9 mouse cellular contexts compared by ENCODE assay signal in the genomic region with DNA sequence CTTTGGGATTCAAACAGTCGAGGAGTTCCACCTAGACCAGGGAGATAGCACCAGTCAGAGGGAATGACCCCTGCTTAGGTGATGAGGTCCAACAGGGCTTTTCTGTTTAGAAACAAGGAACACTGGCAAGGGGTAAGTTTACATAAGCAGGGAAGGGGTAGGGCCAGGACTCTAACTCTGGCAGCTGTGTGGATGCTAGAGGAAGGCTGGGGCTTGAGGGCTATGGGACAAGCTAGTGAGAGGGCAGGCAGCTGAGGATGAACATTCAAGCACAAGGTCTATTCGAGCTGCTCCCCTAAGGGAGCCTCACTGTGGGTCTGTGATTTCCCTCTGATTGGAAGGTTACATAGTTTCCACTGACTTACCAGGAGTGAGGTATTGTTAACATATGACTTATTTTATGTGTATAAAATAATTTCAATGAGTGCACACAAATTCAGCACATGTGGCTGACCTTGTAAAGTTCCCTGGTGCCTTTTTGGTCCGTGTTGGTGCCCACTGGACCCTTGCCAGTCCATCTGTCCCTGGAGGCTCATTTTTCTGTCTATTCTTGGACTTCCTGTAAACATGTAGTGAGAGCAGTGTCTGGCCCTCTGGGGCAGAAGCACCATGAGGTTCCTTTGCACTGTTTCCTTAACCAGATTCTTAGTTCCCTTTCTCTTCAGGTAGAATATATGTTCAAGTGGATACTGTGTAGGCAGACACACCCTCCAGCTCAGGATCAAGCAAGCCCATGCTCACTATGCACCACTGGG. TPM values are rescaled to one million over a fixed set of nuclear protein-coding genes. Genes with fewer than 3 reads are reported as not detected.
DNase-seq lines count a peak whose midpoint lies in the region; ATAC-seq and TF ChIP-seq lines count a peak whose summit lies in the region.
"Had no signal": no experiment of that assay in that cellular context is flagged by ENCODE, and none has a peak within 500 bp of the region (broad histone marks: within the 10 kb centered on the region; RNA-seq: fewer than 3 reads in every experiment).

No protein-coding gene starts in this region.

- H3K4me2 ChIP-seq in heart, postnatal 0 days (ENCODE audit: low read depth, low read length): no peak overlapping the region
- no peak overlapping the region for H3K4me2 ChIP-seq in forebrain, embryonic 14.5 days (ENCODE audit: low read length)

- no peaks in the 10 kb centered on the region for H3K9me3 ChIP-seq in heart, postnatal 0 days (replicated peaks; ENCODE audit: control insufficient read depth, low read length)
- H3K9me3 ChIP-seq in forebrain, embryonic 14.5 days (replicated peaks; ENCODE audit: control insufficient read depth, low read length): no peaks in the 10 kb centered on the region

- peak overlapping the region; percentile 40 for H3K27ac ChIP-seq in heart, postnatal 0 days (ENCODE audit: low read depth)
- H3K27ac ChIP-seq in macrophage: peak overlapping the region; percentile 83
- no peak overlapping the region for H3K27ac ChIP-seq in forebrain, embryonic 14.5 days (ENCODE audit: low read depth, low read length)

- no peak overlapping the region for H3K9ac ChIP-seq in heart, postnatal 0 days (replicated peaks; ENCODE audit: low read depth, low read length)
- H3K9ac ChIP-seq in forebrain, embryonic 14.5 days (ENCODE audit: low read length): no peak overlapping the region

- H3K36me3 ChIP-seq in heart, postnatal 0 days (replicated peaks; ENCODE audit: control insufficient read depth, insufficient read depth, low read length): peaks cover 8% of the 10 kb centered on the region
- peaks cover 5% of the 10 kb centered on the region; the same call in 1 of the 2 replicates for H3K36me3 ChIP-seq in macrophage (ENCODE audit: inconsistent target)
- peaks cover 7% of the 10 kb centered on the region for H3K36me3 ChIP-seq in forebrain, embryonic 14.5 days (ENCODE audit: control insufficient read depth, insufficient read depth, low read length)

- peaks cover 29% of the 10 kb centered on the region for H3K79me2 ChIP-seq in macrophage (ENCODE audit: inconsistent target)

- H3K4me1 ChIP-seq in heart, postnatal 0 days (ENCODE audit: control insufficient read depth, insufficient read depth): peaks cover 57% of the 10 kb centered on the region
- H3K4me1 ChIP-seq in forebrain, embryonic 14.5 days (ENCODE audit: control insufficient read depth, insufficient read depth, low read length): peaks cover 20% of the 10 kb centered on the region

- TF ChIP-seq CTCF in heart, postnatal 0 days (IDR thresholded peaks at IDR 0.05; ENCODE audit: low read depth): no peak

- DNase-seq in left cerebral cortex, postnatal 14 days (ENCODE audit: low spot score in 2 of 2): peak; percentile 43 to 55
- no peak for DNase-seq in left cerebral cortex, postnatal 36 days (ENCODE audit: low spot score in 2 of 2)
- peak; percentile 50 for DNase-seq in adrenal gland, postnatal 25 days
- DNase-seq in heart, postnatal 0 days (ENCODE audit: low spot score): no peak
- DNase-seq in forebrain, embryonic 14.5 days (ENCODE audit: low spot score): no peak
- no peak for DNase-seq in right cerebral cortex, adult 18-20 months
- no peak for DNase-seq in thymus, adult 18-20 months

- intact Hi-C loops in left cerebral cortex, postnatal 14 days (cut with DNase I): no loop called here
- intact Hi-C loops in left cerebral cortex, postnatal 36 days (cut with DNase I): no loop called here

- 25% methylated on average over 3 of the region's 3 CpGs for WGBS in heart, postnatal 0 days
- 29% methylated on average over 3 of the region's 3 CpGs for WGBS in macrophage (ENCODE audit: missing documents)
- WGBS in forebrain, embryonic 14.5 days: 61% methylated on average over 3 of the region's 3 CpGs

- H3K27me3 ChIP-seq in heart, postnatal 0 days (ENCODE audit: control insufficient read depth, insufficient read depth, low read length): no peaks in the 10 kb centered on the region
- no peaks in the 10 kb centered on the region for H3K27me3 ChIP-seq in forebrain, embryonic 14.5 days (replicated peaks; ENCODE audit: control insufficient read depth, insufficient read depth, low read length)

- H3K4me3 ChIP-seq in heart, postnatal 0 days (ENCODE audit: low read depth, low read length): no peak overlapping the region
- H3K4me3 ChIP-seq in macrophage (ENCODE audit: inconsistent target): no peak overlapping the region
- no peak overlapping the region for H3K4me3 ChIP-seq in forebrain, embryonic 14.5 days (ENCODE audit: low read depth, low read length)
- H3K4me3 ChIP-seq: erythroblast, embryonic 14.5 days had no signal

- no peak for TF ChIP-seq EP300 in heart, postnatal 0 days (IDR thresholded peaks at IDR 0.05; ENCODE audit: low read depth)

- ATAC-seq in heart, postnatal 0 days (ENCODE audit: insufficient read depth, low read depth): no peak
- ATAC-seq in forebrain, embryonic 14.5 days: no peak

RNA-seq across cellular contexts. Expression of gene Cst3, which starts 1.7 kb away (rescaled TPM):
- 1,000 to 10,000 TPM; 1,971 to 2,132 TPM for total RNA-seq in left cerebral cortex, postnatal 14 days (2021)
- 1,000 to 10,000 TPM; 1,774 to 2,100 TPM for total RNA-seq in left cerebral cortex, postnatal 36 days (2021)
- total RNA-seq in adrenal gland, postnatal 25 days (2021): 728 and 742 TPM in 2 replicates
- 499 and 550 TPM in 2 replicates for total RNA-seq in heart, postnatal 0 days (2014; rRNA removed; ENCODE audit: low replicate concordance)
- polyA plus RNA-seq in heart, postnatal 0 days (2015; fragmentation: Nextera tagmentation; extraction: Ambion mirVana): 883 and 898 TPM in 2 replicates
- total RNA-seq in macrophage (2018; cell fraction: chromatin; rRNA removed): 100 to 1,000 TPM in 1 of 26 experiments, 10 to 100 TPM in 24, 1 to 10 TPM in 1; 7.2 to 114 (median 16.0) TPM
- 1,000 to 10,000 TPM in 10 of 26 experiments, 100 to 1,000 TPM in 16; 631 to 1,264 (median 852) TPM for total RNA-seq in macrophage (2018; cell fraction: cytosol; rRNA removed)
- total RNA-seq in macrophage (2018; cell fraction: nucleus; rRNA removed): 100 to 1,000 TPM in 25 of 26 experiments, 10 to 100 TPM in 1; 82.5 to 379 (median 261) TPM
- 941 to 1,840 TPM (median 1,489 TPM) in 3 replicates for polyA plus RNA-seq in macrophage (2018)
- 547 and 623 TPM in 2 replicates for polyA plus RNA-seq in forebrain, embryonic 14.5 days (2014; fragmentation: Nextera tagmentation; extraction: Ambion mirVana)

RNA-seq across cellular contexts. Expression of gene 9230104L09Rik, which starts 12.4 kb away (rescaled TPM):
- not detected for total RNA-seq in left cerebral cortex, postnatal 14 days (2021)
- total RNA-seq in left cerebral cortex, postnatal 36 days (2021): not detected
- total RNA-seq in adrenal gland, postnatal 25 days (2021): 1.2 TPM in 1 of 2 replicates, not detected in the other
- total RNA-seq in heart, postnatal 0 days (2014; rRNA removed; ENCODE audit: low replicate concordance): not detected in 2 replicates
- polyA plus RNA-seq in heart, postnatal 0 days (2015; fragmentation: Nextera tagmentation; extraction: Ambion mirVana): 0.98 and 1.5 TPM in 2 replicates
- total RNA-seq in macrophage (2018; cell fraction: chromatin; rRNA removed): not detected
- not detected for total RNA-seq in macrophage (2018; cell fraction: cytosol; rRNA removed)
- total RNA-seq in macrophage (2018; cell fraction: nucleus; rRNA removed): not detected
- not detected in 3 replicates for polyA plus RNA-seq in macrophage (2018)
- polyA plus RNA-seq in forebrain, embryonic 14.5 days (2014; fragmentation: Nextera tagmentation; extraction: Ambion mirVana): not detected in 2 replicates
- polyA plus RNA-seq: erythroblast, embryonic 14.5 days had no signal

RNA-seq across cellular contexts. Expression of gene Cst9, which starts 42.2 kb away (rescaled TPM):
- not detected for total RNA-seq in left cerebral cortex, postnatal 14 days (2021)
- total RNA-seq in left cerebral cortex, postnatal 36 days (2021): not detected
- total RNA-seq in adrenal gland, postnatal 25 days (2021): not detected in 2 replicates
- total RNA-seq in heart, postnatal 0 days (2014; rRNA removed; ENCODE audit: low replicate concordance): 6.6 TPM in 1 of 2 replicates, not detected in the other
- polyA plus RNA-seq in heart, postnatal 0 days (2015; fragmentation: Nextera tagmentation; extraction: Ambion mirVana): 14.8 and 16.8 TPM in 2 replicates
- total RNA-seq in macrophage (2018; cell fraction: chromatin; rRNA removed): not detected
- not detected for total RNA-seq in macrophage (2018; cell fraction: cytosol; rRNA removed)
- not detected for total RNA-seq in macrophage (2018; cell fraction: nucleus; rRNA removed)
- not detected in 3 replicates for polyA plus RNA-seq in macrophage (2018)
- polyA plus RNA-seq in forebrain, embryonic 14.5 days (2014; fragmentation: Nextera tagmentation; extraction: Ambion mirVana): not detected in 2 replicates
- polyA plus RNA-seq: erythroblast, embryonic 14.5 days had no signal

RNA-seq across cellular contexts. Expression of gene Cst13, which starts 57.3 kb away (rescaled TPM):
- total RNA-seq in left cerebral cortex, postnatal 14 days (2021): not detected
- total RNA-seq in left cerebral cortex, postnatal 36 days (2021): not detected
- total RNA-seq in adrenal gland, postnatal 25 days (2021): 0.58 TPM in 1 of 2 replicates, not detected in the other
- total RNA-seq in heart, postnatal 0 days (2014; rRNA removed; ENCODE audit: low replicate concordance): not detected in 2 replicates
- polyA plus RNA-seq in heart, postnatal 0 days (2015; fragmentation: Nextera tagmentation; extraction: Ambion mirVana): not detected in 2 replicates
- not detected for total RNA-seq in macrophage (2018; cell fraction: chromatin; rRNA removed)
- total RNA-seq in macrophage (2018; cell fraction: cytosol; rRNA removed): not detected
- not detected for total RNA-seq in macrophage (2018; cell fraction: nucleus; rRNA removed)
- polyA plus RNA-seq in macrophage (2018): not detected in 3 replicates
- not detected in 2 replicates for polyA plus RNA-seq in forebrain, embryonic 14.5 days (2014; fragmentation: Nextera tagmentation; extraction: Ambion mirVana)
- polyA plus RNA-seq: erythroblast, embryonic 14.5 days had no signal

Comparison
In these comparisons a context has a peak if more than half of its experiments do, and no peak if none do; other contexts are left out.
1. DNase-seq: peak in left cerebral cortex, postnatal 14 days (2 of 2) and adrenal gland, postnatal 25 days (single experiment); none in left cerebral cortex, postnatal 36 days (0 of 2), heart, postnatal 0 days (single experiment), forebrain, embryonic 14.5 days (single experiment), right cerebral cortex, adult 18-20 months (single experiment) and thymus, adult 18-20 months (0 of 2).